Mouse (Mus musculus) CH12.LX (cell line): Measurements from ENCODE around the gene Snai1.

Experiments
- CTCF ChIP-seq, 2 experiments: IDR thresholded peaks in 1 of 2; conservative IDR thresholded peaks in 1 of 2; 2 replicates each; pipeline ENCODE4 v1.5.1; 2011 to 2012; ENCODE audit warnings: low read depth in 2 of 2, low read length in 2 of 2, improper control_type of control experiment in 1 of 2, inconsistent platforms in 1 of 2, mild to moderate bottlenecking in 1 of 2, moderate library complexity in 1 of 2
- E2F4 ChIP-seq: IDR thresholded peaks from 2 replicates; pipeline ENCODE4 v1.6.1; 2011; ENCODE audit warnings: low read depth, low read length, improper control_type of control experiment; ENCODE audit not compliant: insufficient replicate concordance
- GABPA ChIP-seq: IDR thresholded peaks from 2 replicates; pipeline ENCODE4 v1.6.1; 2012; ENCODE audit warnings: low read depth, low read length, improper control_type of control experiment, inconsistent platforms; ENCODE audit not compliant: insufficient replicate concordance
- NRF1 ChIP-seq: IDR thresholded peaks from 2 replicates; pipeline ENCODE4 v1.6.1; 2014; ENCODE audit warnings: low read depth, mild to moderate bottlenecking, inconsistent platforms, low read length, improper control_type of control experiment, moderate library complexity
- POLR2AphosphoS2 ChIP-seq: IDR thresholded peaks from 2 replicates; pipeline ENCODE4 v1.6.1; 2011; ENCODE audit warnings: low read depth, low read length, improper control_type of control experiment
- TCF12 ChIP-seq: IDR thresholded peaks from 2 replicates; pipeline ENCODE4 v1.6.1; 2014; ENCODE audit warnings: low read depth, mild to moderate bottlenecking, inconsistent platforms, low read length, improper control_type of control experiment

GRCm38 (mm10) chr2:167512970-167513369, 25.0 kb upstream of the Snai1 start:
- peak in 1 of 2 experiments; percentile 65; a peak in 3 of 4 replicates for TF ChIP-seq CTCF (conservative IDR thresholded peaks at IDR 0.05 in 1 of 2, IDR thresholded peaks at IDR 0.05 in 1 of 2; ENCODE audit: low read depth in 2 of 2, low read length in 2 of 2)
- no peak for TF ChIP-seq NRF1
- no peak for TF ChIP-seq GABPA
- TF ChIP-seq TCF12, result no peak
- TF ChIP-seq E2F4, result no peak
- TF ChIP-seq POLR2AphosphoS2, result no peak
